Mouse (Mus musculus) midbrain, postnatal 0 days (tissue): ENCODE data around the gene Fam174b. TPM values are rescaled to one million over a fixed set of nuclear protein-coding genes. Genes with fewer than 3 reads are reported as not detected.

Source experiments
- ATAC-seq: fragments of 200-750 bp; cut with Nextera tagmentation; 2 replicates; pipeline ENCODE4 v1.8.0; 2017; ENCODE audit warnings: moderate number of reproducible peaks, mild to moderate bottlenecking, moderate TSS enrichment, moderate library complexity; ENCODE audit not compliant: low FRiP score
- DNase-seq: peaks from one replicate; pipeline ENCODE4 v3.0.0-alpha.2; 2015; ENCODE audit warnings: low spot score
- H3K27ac ChIP-seq: fragments of 300-500 bp; sonication (generic); 2 replicates; pipeline ENCODE4 v1.5.1; 2014; ENCODE audit warnings: low read depth, mild to moderate bottlenecking, low read length, mixed read lengths
- H3K27me3 ChIP-seq: fragments of 300-500 bp; sonication (generic); 2 replicates; pipeline ENCODE4 v1.6.1; 2014; ENCODE audit warnings: low read length, control low read depth, mixed read lengths; ENCODE audit not compliant: insufficient read depth
- H3K36me3 ChIP-seq: fragments of 300-500 bp; sonication (generic); 2 replicates; pipeline ENCODE4 v1.6.1; 2014; ENCODE audit warnings: low read length, control low read depth, mixed read lengths; ENCODE audit not compliant: insufficient read depth
- H3K4me1 ChIP-seq: fragments of 300-500 bp; sonication (generic); 2 replicates; pipeline ENCODE4 v1.6.1; 2014; ENCODE audit warnings: mild to moderate bottlenecking, control low read depth, antibody characterized with exemption, low read length, mixed read lengths; ENCODE audit not compliant: insufficient read depth
- H3K4me2 ChIP-seq: fragments of 300-500 bp; sonication (generic); 2 replicates; pipeline ENCODE4 v1.6.1; 2014; ENCODE audit warnings: low read depth, mild to moderate bottlenecking, low read length, mixed read lengths; ENCODE audit not compliant: poor library complexity, severe bottlenecking
- H3K4me3 ChIP-seq: fragments of 300-500 bp; sonication (generic); 2 replicates; pipeline ENCODE4 v1.5.1; 2014; ENCODE audit warnings: low read depth, mild to moderate bottlenecking, low read length, moderate library complexity
- H3K9ac ChIP-seq: fragments of 300-500 bp; sonication (generic); replicated peaks from 2 replicates; pipeline ENCODE4 v1.6.1; 2014; ENCODE audit warnings: mild to moderate bottlenecking, low read length, moderate library complexity, mixed read lengths; ENCODE audit not compliant: poor library complexity, severe bottlenecking
- H3K9me3 ChIP-seq: fragments of 300-500 bp; sonication (generic); 2 replicates; pipeline ENCODE4 v1.6.1; 2016; ENCODE audit warnings: low read length, control low read depth
- CTCF ChIP-seq: IDR thresholded peaks from 2 replicates; pipeline ENCODE4 v1.5.1; 2016; ENCODE audit warnings: antibody characterized with exemption, mild to moderate bottlenecking
- WGBS: fragments of 180-500 bp; shearing (Covaris S2); extraction: QIAGEN DNeasy Blood & Tissue Kit; methylation state at CpG from one replicate; pipeline ENCODE4 v1.1.7; 2014; 5-methylcytosine and 5-hydroxymethylcytosine counted together
- polyA plus RNA-seq: library from polyadenylated mRNA; unstranded; fragments of >200 nt; fragmentation: Nextera tagmentation; extraction: Ambion mirVana; gene quantifications from 2 replicates; pipeline ENCODE4 v1.2.1, GENCODE M21; 2015
- total RNA-seq: library from RNA; depleted of rRNA; stranded (reverse); fragments of >200 nt; gene quantifications from 2 replicates; pipeline ENCODE4 v1.2.3, GENCODE M21; 2014

Fam174b gene
- total and polyA plus RNA-seq, 2 experiments from 2014 or later: 27.7 to 28.9 TPM

DNA sequence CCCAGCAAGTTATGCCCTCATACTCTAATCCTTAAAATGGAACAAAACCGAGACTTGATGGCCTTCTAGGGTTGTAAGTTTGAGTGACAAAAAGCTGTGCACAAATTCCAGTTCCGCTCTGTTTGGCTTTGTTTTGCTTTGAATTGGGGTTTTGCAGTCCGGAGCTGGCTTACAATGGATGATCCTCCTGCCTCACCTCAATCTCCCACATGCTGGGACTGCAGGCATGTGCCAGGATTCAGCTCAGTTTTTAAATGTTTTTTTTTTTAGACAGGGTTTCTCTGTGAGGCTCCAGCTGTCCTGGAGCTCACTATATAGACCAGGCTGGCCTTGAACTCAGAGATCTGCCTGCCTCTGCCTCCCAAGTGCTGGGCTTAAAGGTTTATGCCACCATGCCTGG lies 23.3 kb upstream of the Fam174b start:
- no peak overlapping the region for H3K4me2 ChIP-seq
- no peak for TF ChIP-seq CTCF
- 40% methylated on average over 3 of the region's 3 CpGs for WGBS
- no peaks in the 10 kb centered on the region for H3K4me1 ChIP-seq
- H3K36me3 ChIP-seq: no peaks in the 10 kb centered on the region
- H3K9me3 ChIP-seq: no peaks in the 10 kb centered on the region
- H3K9ac ChIP-seq: no peak overlapping the region
- no peak for ATAC-seq
- H3K27ac ChIP-seq: no peak overlapping the region
- no peak overlapping the region for H3K4me3 ChIP-seq
- H3K27me3 ChIP-seq: no peaks in the 10 kb centered on the region
- no peak for DNase-seq

DNA sequence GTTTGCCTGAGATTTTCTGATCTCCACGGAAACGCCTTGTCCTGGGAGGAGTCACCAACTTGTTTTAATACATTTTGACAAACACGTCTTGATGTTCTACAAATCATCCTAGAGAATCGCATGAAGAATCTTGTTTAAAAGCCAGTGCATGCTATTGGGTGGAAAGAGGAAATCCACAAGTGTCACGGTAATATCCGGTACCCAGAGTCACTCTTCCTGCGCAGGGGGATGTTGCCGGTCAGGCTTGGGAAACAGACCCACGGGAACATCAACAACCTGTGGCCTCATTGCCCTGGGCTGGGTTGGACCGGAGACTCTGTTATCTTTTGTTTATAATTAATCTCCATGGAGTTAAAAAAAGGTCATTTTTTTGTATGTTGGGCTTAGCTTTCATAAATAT lies 22.1 kb upstream of the Fam174b start:
- Histone ChIP-seq H3K4me1 (no peaks in the 10 kb centered on the region), H3K4me2 (no peak overlapping the region), H3K9me3 (no peaks in the 10 kb centered on the region), H3K9ac (no peak overlapping the region), H3K27ac (peak overlapping the region; percentile 26; the same call in 1 of the 2 replicates), H3K36me3 (no peaks in the 10 kb centered on the region), H3K27me3 (no peaks in the 10 kb centered on the region), H3K4me3 (no peak overlapping the region)
- TF ChIP-seq CTCF: no peak
- ATAC-seq (no peak), DNase-seq (no peak)
- 53% methylated on average over 10 of the region's 10 CpGs for WGBS

DNA sequence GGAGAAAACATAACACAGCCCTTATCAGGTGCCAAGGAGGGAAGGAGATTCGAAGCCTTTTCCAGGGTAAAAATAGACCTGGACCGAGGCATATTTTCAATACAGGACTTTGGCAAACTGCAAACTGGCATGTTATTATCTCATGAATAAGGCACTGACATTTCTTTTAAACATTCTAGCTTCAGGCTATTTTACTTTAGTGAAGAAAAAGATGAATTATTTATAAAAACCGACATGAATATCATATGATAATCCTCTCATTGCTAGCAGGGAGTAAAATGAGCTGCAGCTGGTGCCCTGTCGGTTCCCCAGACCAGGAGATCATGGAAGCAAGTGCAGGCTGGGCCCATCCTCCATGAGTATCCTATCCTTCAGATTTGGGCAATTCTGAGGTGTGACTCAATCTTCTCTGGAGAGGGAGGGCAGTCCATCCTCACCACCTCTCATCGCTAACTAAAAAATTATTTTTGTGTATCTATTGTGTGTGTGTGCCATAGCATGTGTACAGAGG lies 21.6 kb upstream of the Fam174b start:
- Histone ChIP-seq H3K36me3 (no peaks in the 10 kb centered on the region), H3K4me2 (no peak overlapping the region), H3K27ac (peak overlapping the region; percentile 26; the same call in 1 of the 2 replicates), H3K4me3 (no peak overlapping the region), H3K27me3 (no peaks in the 10 kb centered on the region), H3K4me1 (no peaks in the 10 kb centered on the region), H3K9me3 (no peaks in the 10 kb centered on the region), H3K9ac (no peak overlapping the region)
- no peak for TF ChIP-seq CTCF
- ATAC-seq (0 out of 2 replicates have a peak, but pooled peaks have one; percentile 32), DNase-seq (no peak)
- 38% methylated on average over 5 of the region's 5 CpGs for WGBS

DNA sequence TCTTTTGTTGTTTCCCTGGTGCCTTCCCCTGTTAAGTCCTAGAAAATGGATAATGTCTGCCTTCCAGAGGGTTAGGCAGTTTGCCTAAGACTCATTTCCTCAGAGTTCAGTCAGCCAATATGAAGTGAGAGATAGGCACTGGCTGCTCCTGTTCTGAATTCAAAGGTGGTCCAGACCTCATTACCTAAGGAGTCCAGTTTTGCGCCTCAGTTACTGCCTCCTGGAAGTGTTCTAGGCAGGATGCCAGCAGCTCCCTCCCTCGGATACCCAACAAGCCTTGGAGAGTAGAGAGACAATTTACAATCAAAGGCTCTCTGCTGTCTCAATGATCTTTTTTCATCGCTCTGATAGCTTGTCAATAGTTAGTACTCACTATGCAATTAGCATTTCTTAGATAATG lies 19.1 kb upstream of the Fam174b start:
- TF ChIP-seq CTCF: no peak
- Histone ChIP-seq H3K9ac (no peak overlapping the region), H3K4me1 (no peaks in the 10 kb centered on the region), H3K36me3 (no peaks in the 10 kb centered on the region), H3K27me3 (no peaks in the 10 kb centered on the region), H3K4me2 (no peak overlapping the region), H3K4me3 (no peak overlapping the region), H3K9me3 (no peaks in the 10 kb centered on the region), H3K27ac (no peak overlapping the region)
- no peak for ATAC-seq
- whole genome bisulfite sequencing: 45% methylated on average over 3 of the region's 3 CpGs
- DNase-seq: no peak

DNA sequence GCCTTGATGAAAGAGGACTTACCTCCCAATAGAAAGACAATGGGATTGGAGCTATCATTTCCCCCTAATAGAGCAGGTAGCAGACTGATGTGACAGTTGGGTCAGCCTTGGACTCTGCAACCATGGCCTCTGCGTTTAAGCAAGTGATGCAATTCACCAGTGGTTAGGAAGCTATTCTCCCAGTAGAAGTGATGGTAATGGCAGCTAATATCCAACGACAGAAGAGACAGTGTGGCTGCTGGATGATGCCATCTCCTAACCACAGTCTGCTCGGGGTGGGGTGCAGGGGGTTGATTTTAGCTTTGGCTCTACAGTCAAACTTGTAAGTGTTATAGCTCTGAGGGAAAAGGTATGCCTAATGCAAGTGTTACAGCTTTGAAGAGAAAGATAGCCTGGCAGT lies 18.3 kb upstream of the Fam174b start:
- no peak for TF ChIP-seq CTCF
- 89% methylated on average over 3 of the region's 3 CpGs for WGBS

DNA sequence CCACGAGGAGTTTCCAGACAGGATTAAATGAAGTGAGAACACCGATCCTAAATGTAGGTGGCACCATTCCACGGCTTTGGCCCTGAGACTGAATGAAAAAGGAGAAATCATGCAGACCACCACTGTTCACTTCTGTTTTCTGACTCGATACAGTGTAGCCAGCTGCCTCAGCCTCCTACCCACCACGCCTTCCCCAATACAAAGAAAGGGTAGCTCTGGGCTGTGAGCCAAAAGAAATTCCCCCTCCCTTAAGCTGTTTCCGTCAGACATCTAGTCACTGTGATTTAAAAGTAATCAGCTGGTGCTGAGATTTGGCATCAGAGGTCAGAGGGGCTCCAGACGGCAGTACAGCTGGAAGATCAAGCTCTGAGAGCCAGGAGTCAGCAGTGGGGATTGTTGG lies 10.2 kb upstream of the Fam174b start:
- Histone ChIP-seq H3K4me1 (no peaks in the 10 kb centered on the region), H3K9me3 (no peaks in the 10 kb centered on the region), H3K4me2 (no peak overlapping the region), H3K9ac (no peak overlapping the region), H3K36me3 (no peaks in the 10 kb centered on the region), H3K27me3 (no peaks in the 10 kb centered on the region), H3K27ac (no peak overlapping the region), H3K4me3 (no peak overlapping the region)
- ATAC-seq (no peak), DNase-seq (peak; percentile 56)
- 0 out of 2 replicates have a peak, but pooled peaks have one; percentile 1 for TF ChIP-seq CTCF
- WGBS: 40% methylated on average over 7 of the region's 7 CpGs

More for the DNA sequence above, 18.3 kb upstream of the Fam174b start:
- Histone ChIP-seq H3K27ac (no peak overlapping the region), H3K4me2 (no peak overlapping the region), H3K27me3 (no peaks in the 10 kb centered on the region), H3K9ac (no peak overlapping the region), H3K36me3 (no peaks in the 10 kb centered on the region), H3K4me3 (no peak overlapping the region), H3K4me1 (no peaks in the 10 kb centered on the region), H3K9me3 (no peaks in the 10 kb centered on the region)
- ATAC-seq: no peak
- no peak for DNase-seq
